Mouse (Mus musculus) thymus, adult 2 months (tissue): ENCODE measurements at regions not wholly inside any gene's neighbourhood (a gene's known extent, or its start where the extent isn't known, plus 50 kb on each side); places are given as distances from the start of the nearest gene placed in this dataset.

Experiments
- CTCF ChIP-seq: fragments of 200-500 bp; IDR thresholded peaks from 2 replicates; pipeline ENCODE4 v1.5.1; 2012; ENCODE audit warnings: mild to moderate bottlenecking, control low read depth, low read length, moderate library complexity, borderline replicate concordance; ENCODE audit not compliant: control insufficient read depth, poor library complexity, insufficient read depth; ENCODE audit errors: extremely low read depth
- POLR2A ChIP-seq: fragments of 200-500 bp; IDR thresholded peaks from 2 replicates; pipeline ENCODE4 v1.6.1; 2012; ENCODE audit warnings: mild to moderate bottlenecking, low read length, control low read depth, moderate library complexity; ENCODE audit not compliant: control insufficient read depth, poor library complexity, insufficient read depth; ENCODE audit errors: extremely low read depth

DNA sequence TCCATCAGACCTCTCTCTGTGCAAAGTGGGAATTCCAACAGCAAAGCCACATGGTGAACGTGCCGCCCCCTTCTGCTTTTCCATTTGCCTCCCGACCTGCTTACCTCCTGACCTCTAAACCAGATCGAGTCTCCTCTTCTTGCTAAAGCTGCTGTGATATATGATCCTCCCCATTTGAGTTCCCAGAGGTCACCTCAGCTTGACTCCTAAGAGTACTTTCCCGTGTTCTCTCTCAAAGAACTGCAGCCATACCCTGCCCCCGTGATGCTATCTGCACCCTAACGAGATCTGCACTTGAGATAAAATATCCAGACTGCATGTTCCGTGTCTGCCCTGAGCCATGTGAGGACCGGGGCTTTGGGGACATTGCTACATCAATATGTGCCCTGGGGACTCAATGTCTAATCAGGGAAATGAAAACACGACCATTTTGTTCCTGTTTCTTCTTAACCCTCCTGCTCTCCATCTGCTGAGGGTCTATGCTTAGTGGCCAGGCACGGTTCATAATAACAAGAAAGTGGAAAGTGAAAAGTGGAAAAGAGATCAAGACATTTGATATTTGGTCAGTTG lies 94.8 kb downstream of the 3110018I06Rik start:
- TF ChIP-seq CTCF (no peak), POLR2A (no peak)
